In the genomic region with DNA sequence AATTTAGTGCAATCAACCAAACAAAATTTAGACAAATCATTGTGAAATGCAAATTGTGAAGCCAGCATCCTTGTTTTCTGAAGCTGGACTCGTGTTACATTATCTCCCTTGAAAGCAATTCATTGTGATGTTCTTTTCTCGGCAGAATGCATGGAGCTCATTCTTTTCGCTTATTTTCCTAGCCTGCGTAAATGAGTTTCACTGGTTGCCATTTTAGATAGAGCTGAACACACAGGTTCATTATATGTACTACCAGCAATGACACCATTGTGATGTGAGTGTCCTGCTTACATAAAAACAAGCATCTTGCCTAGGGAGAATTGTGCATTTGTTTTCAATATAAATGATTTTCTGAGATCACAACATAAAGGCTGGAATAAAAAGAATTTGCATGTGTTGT, we compare ENCODE assay signal across 22 mouse cellular contexts.
DNase-seq lines count a peak whose midpoint lies in the region; ATAC-seq and TF ChIP-seq lines count a peak whose summit lies in the region.
"Had no signal": no experiment of that assay in that cellular context is flagged by ENCODE, and none has a peak within 500 bp of the region (broad histone marks: within the 10 kb centered on the region; RNA-seq: fewer than 3 reads in every experiment).

No protein-coding gene starts in this region.

- peak overlapping the region; percentile 5; the same call in 1 of the 2 replicates for H3K4me2 ChIP-seq in forebrain, embryonic 13.5 days
- no peak overlapping the region for H3K4me2 ChIP-seq in neural tube, embryonic 13.5 days
- no peak overlapping the region for H3K4me2 ChIP-seq in hindbrain, postnatal 0 days (ENCODE audit: low read depth, low read length)
- H3K4me2 ChIP-seq: heart, embryonic 11.5 days; limb, embryonic 12.5 days; liver, embryonic 11.5 days had no signal

- no peak overlapping the region for H3K27ac ChIP-seq in forebrain, embryonic 13.5 days
- H3K27ac ChIP-seq in forebrain, embryonic 10.5 days: no peak overlapping the region
- H3K27ac ChIP-seq in neural tube, embryonic 13.5 days (replicated peaks): peak overlapping the region; percentile 70
- no peak overlapping the region for H3K27ac ChIP-seq in hindbrain, postnatal 0 days
- H3K27ac ChIP-seq: layer of hippocampus, adult 2 months; limb, embryonic 12.5 days; stomach, postnatal 0 days had no signal

- no peak for DNase-seq in forebrain, embryonic 10.5 days (ENCODE audit: extremely low spot score, low spot score)
- DNase-seq in neural tube, embryonic 10.5 days (ENCODE audit: extremely low spot score, low spot score): no peak
- DNase-seq in hindbrain, postnatal 0 days (ENCODE audit: low spot score): peak; percentile 6
- DNase-seq in lung, postnatal 14 days: no peak
- DNase-seq in urinary bladder, postnatal 14 days (ENCODE audit: low spot score): no peak
- DNase-seq in ovary, postnatal 14 days (ENCODE audit: low spot score): no peak
- DNase-seq: adrenal gland, postnatal 14 days; cerebellum, adult 9-10 months; gastrocnemius, postnatal 10 days; heart, adult 11 months; kidney, postnatal 25 days; liver, postnatal 0 days; thymus, adult 2 months had no signal

- H3K9me3 ChIP-seq in forebrain, embryonic 13.5 days (replicated peaks): no peaks in the 10 kb centered on the region
- no peaks in the 10 kb centered on the region for H3K9me3 ChIP-seq in forebrain, embryonic 10.5 days
- H3K9me3 ChIP-seq in neural tube, embryonic 13.5 days: no peaks in the 10 kb centered on the region
- H3K9me3 ChIP-seq in hindbrain, postnatal 0 days (ENCODE audit: low read length): no peaks in the 10 kb centered on the region
- H3K9me3 ChIP-seq: limb, embryonic 12.5 days had no signal

- H3K4me3 ChIP-seq in forebrain, embryonic 13.5 days: no peak overlapping the region
- H3K4me3 ChIP-seq in forebrain, embryonic 10.5 days: no peak overlapping the region
- H3K4me3 ChIP-seq in neural tube, embryonic 13.5 days: no peak overlapping the region
- H3K4me3 ChIP-seq in hindbrain, postnatal 0 days (ENCODE audit: low read length): no peak overlapping the region
- H3K4me3 ChIP-seq: layer of hippocampus, adult 2 months; limb, embryonic 12.5 days had no signal

- H3K9ac ChIP-seq in forebrain, embryonic 13.5 days: no peak overlapping the region
- H3K9ac ChIP-seq in neural tube, embryonic 13.5 days: no peak overlapping the region
- no peak overlapping the region for H3K9ac ChIP-seq in hindbrain, postnatal 0 days (replicated peaks; ENCODE audit: low read length)
- H3K9ac ChIP-seq: limb, embryonic 12.5 days; liver, postnatal 0 days had no signal

- H3K36me3 ChIP-seq in forebrain, embryonic 13.5 days (ENCODE audit: poor library complexity, severe bottlenecking): no peaks in the 10 kb centered on the region
- no peaks in the 10 kb centered on the region for H3K36me3 ChIP-seq in forebrain, embryonic 10.5 days (replicated peaks)
- H3K36me3 ChIP-seq in neural tube, embryonic 13.5 days: no peaks in the 10 kb centered on the region
- no peaks in the 10 kb centered on the region for H3K36me3 ChIP-seq in hindbrain, postnatal 0 days (ENCODE audit: insufficient read depth, low read length)
- H3K36me3 ChIP-seq: limb, embryonic 12.5 days had no signal

- ATAC-seq in forebrain, embryonic 13.5 days: 0 out of 2 replicates have a peak, but pooled peaks have one; percentile 38
- ATAC-seq in neural tube, embryonic 13.5 days (ENCODE audit: low read depth): peak; percentile 66; the same call in 1 of the 2 replicates
- no peak for ATAC-seq in hindbrain, postnatal 0 days
- ATAC-seq: intestine, embryonic 16.5 days; liver, postnatal 0 days; lung, postnatal 0 days had no signal

- H3K27me3 ChIP-seq in forebrain, embryonic 13.5 days: no peaks in the 10 kb centered on the region
- H3K27me3 ChIP-seq in forebrain, embryonic 10.5 days (ENCODE audit: poor library complexity, severe bottlenecking): no peaks in the 10 kb centered on the region
- no peaks in the 10 kb centered on the region for H3K27me3 ChIP-seq in neural tube, embryonic 13.5 days
- no peaks in the 10 kb centered on the region for H3K27me3 ChIP-seq in hindbrain, postnatal 0 days (ENCODE audit: insufficient read depth, low read length)
- H3K27me3 ChIP-seq: limb, embryonic 12.5 days had no signal

- peaks cover 8% of the 10 kb centered on the region; the same call in 1 of the 2 replicates for H3K4me1 ChIP-seq in forebrain, embryonic 13.5 days
- peaks cover 9% of the 10 kb centered on the region for H3K4me1 ChIP-seq in forebrain, embryonic 10.5 days
- peaks cover 15% of the 10 kb centered on the region for H3K4me1 ChIP-seq in neural tube, embryonic 13.5 days (replicated peaks)
- H3K4me1 ChIP-seq in hindbrain, postnatal 0 days (ENCODE audit: insufficient read depth, low read length): no peaks in the 10 kb centered on the region
- H3K4me1 ChIP-seq: limb, embryonic 12.5 days had no signal

- WGBS in forebrain, embryonic 13.5 days: 17% methylated on average over 4 of the region's 4 CpGs
- WGBS in forebrain, embryonic 10.5 days: 41% methylated on average over 4 of the region's 4 CpGs
- 20% methylated on average over 4 of the region's 4 CpGs for WGBS in neural tube, embryonic 13.5 days
- 46% methylated on average over 4 of the region's 4 CpGs for WGBS in hindbrain, postnatal 0 days

- TF ChIP-seq CTCF in hindbrain, postnatal 0 days (IDR thresholded peaks at IDR 0.05; ENCODE audit: low read depth): no peak
